Mouse (Mus musculus) CH12.LX (cell line): ENCODE results near the gene Nme6. TPM values are rescaled to one million over a fixed set of nuclear protein-coding genes. Genes with fewer than 3 reads are reported as not detected.

Source experiments
- DNase-seq: peaks from one replicate; pipeline ENCODE4 v3.0.0-alpha.2; 2013; ENCODE audit errors: extremely low read depth
- H3K27ac ChIP-seq: 2 replicates; pipeline ENCODE4 v1.5.1; 2012; ENCODE audit warnings: low read depth, mild to moderate bottlenecking, control low read depth, moderate library complexity; ENCODE audit not compliant: insufficient read depth
- H3K27me3 ChIP-seq: replicated peaks from 2 replicates; pipeline ENCODE3; 2012; ENCODE audit warnings: inconsistent platforms
- H3K36me3 ChIP-seq, 2 experiments: replicated peaks in 1 of 2; 2 replicates each; pipeline versions ENCODE3 to v1.6.1; 2012; ENCODE audit warnings: inconsistent platforms in 1 of 2, low read length in 1 of 2, mild to moderate bottlenecking in 1 of 2, mixed read lengths in 1 of 2, moderate library complexity in 1 of 2; ENCODE audit not compliant: control insufficient read depth in 1 of 2, insufficient read depth in 1 of 2
- H3K4me1 ChIP-seq, 2 experiments: 2 replicates each; pipeline ENCODE4 v1.6.1; 2012; ENCODE audit warnings: inconsistent platforms in 1 of 2, moderate library complexity in 1 of 2; ENCODE audit not compliant: insufficient read depth in 2 of 2, control insufficient read depth in 1 of 2
- H3K4me2 ChIP-seq: 2 replicates; pipeline ENCODE4 v1.6.1; 2012; ENCODE audit warnings: low read depth, mild to moderate bottlenecking, control low read depth; ENCODE audit not compliant: poor library complexity, insufficient read depth, severe bottlenecking
- H3K4me3 ChIP-seq, 3 experiments: fragments of 150-350 bp in 1 of 3; sonication (generic) in 1 of 3; replicated peaks in 1 of 3; 2 replicates each; pipeline versions ENCODE3 to v1.5.1; 2011 to 2012; ENCODE audit warnings: low read depth in 2 of 3, low read length in 2 of 3, mild to moderate bottlenecking in 2 of 3, moderate library complexity in 2 of 3, control low read depth in 1 of 3, improper control_type of control experiment in 1 of 3, inconsistent platforms in 1 of 3, mixed read lengths in 1 of 3; ENCODE audit not compliant: poor library complexity in 1 of 3
- H3K79me2 ChIP-seq: replicated peaks from 2 replicates; pipeline ENCODE4 v1.6.1; 2012; ENCODE audit warnings: mild to moderate bottlenecking, moderate library complexity; ENCODE audit not compliant: control insufficient read depth, poor library complexity, insufficient read depth, severe bottlenecking; ENCODE audit errors: extremely low read depth
- H3K9ac ChIP-seq: 2 replicates; pipeline ENCODE4 v1.6.1; 2012; ENCODE audit warnings: low read depth, mild to moderate bottlenecking, control low read depth, moderate library complexity; ENCODE audit not compliant: insufficient read depth
- H3K9me3 ChIP-seq: replicated peaks from 2 replicates; pipeline ENCODE3; 2012; ENCODE audit warnings: low read length, inconsistent platforms, mixed read lengths
- BHLHE40 ChIP-seq: IDR thresholded peaks from 2 replicates; pipeline ENCODE4 v1.6.1; 2011; ENCODE audit warnings: mild to moderate bottlenecking, low read depth, low read length, improper control_type of control experiment
- CHD1 ChIP-seq: IDR thresholded peaks from 2 replicates; pipeline ENCODE4 v1.6.1; 2012; ENCODE audit warnings: low read depth, low read length, improper control_type of control experiment, inconsistent platforms
- CHD2 ChIP-seq: IDR thresholded peaks from 2 replicates; pipeline ENCODE4 v1.6.1; 2011; ENCODE audit warnings: low read length, improper control_type of control experiment
- CTCF ChIP-seq, 2 experiments: IDR thresholded peaks in 1 of 2; conservative IDR thresholded peaks in 1 of 2; 2 replicates each; pipeline ENCODE4 v1.5.1; 2011 to 2012; ENCODE audit warnings: low read depth in 2 of 2, low read length in 2 of 2, improper control_type of control experiment in 1 of 2, inconsistent platforms in 1 of 2, mild to moderate bottlenecking in 1 of 2, moderate library complexity in 1 of 2
- E2F4 ChIP-seq: IDR thresholded peaks from 2 replicates; pipeline ENCODE4 v1.6.1; 2011; ENCODE audit warnings: low read depth, low read length, improper control_type of control experiment; ENCODE audit not compliant: insufficient replicate concordance
- ELF1 ChIP-seq: IDR thresholded peaks from 2 replicates; pipeline ENCODE4 v1.6.1; 2014; ENCODE audit warnings: low read depth, mild to moderate bottlenecking, inconsistent platforms, low read length, improper control_type of control experiment
- EP300 ChIP-seq: IDR thresholded peaks from 2 replicates; pipeline ENCODE4 v1.6.1; 2011; ENCODE audit warnings: low read length, improper control_type of control experiment
- ETS1 ChIP-seq: conservative IDR thresholded peaks from 2 replicates; pipeline ENCODE4 v1.6.1; 2012; ENCODE audit warnings: low read depth, mild to moderate bottlenecking, inconsistent platforms, low read length, improper control_type of control experiment, moderate library complexity
- GABPA ChIP-seq: IDR thresholded peaks from 2 replicates; pipeline ENCODE4 v1.6.1; 2012; ENCODE audit warnings: low read depth, low read length, improper control_type of control experiment, inconsistent platforms; ENCODE audit not compliant: insufficient replicate concordance
- HCFC1 ChIP-seq: IDR thresholded peaks from 2 replicates; pipeline ENCODE4 v1.6.1; 2012; ENCODE audit warnings: low read depth, mild to moderate bottlenecking, inconsistent platforms, low read length, improper control_type of control experiment
- IRF4 ChIP-seq: IDR thresholded peaks from 2 replicates; pipeline ENCODE4 v1.6.1; 2014; ENCODE audit warnings: low read depth, mild to moderate bottlenecking, inconsistent platforms, low read length, improper control_type of control experiment
- JUN ChIP-seq: IDR thresholded peaks from 2 replicates; pipeline ENCODE4 v1.6.1; 2011; ENCODE audit warnings: low read depth, mild to moderate bottlenecking, low read length, improper control_type of control experiment, moderate library complexity; ENCODE audit not compliant: insufficient read depth
- JUND ChIP-seq: conservative IDR thresholded peaks from 2 replicates; pipeline ENCODE4 v1.6.1; 2011; ENCODE audit warnings: low read depth, low read length, improper control_type of control experiment
- KAT2A ChIP-seq: IDR thresholded peaks from 2 replicates; pipeline ENCODE4 v1.6.1; 2012; ENCODE audit warnings: low read length, improper control_type of control experiment, inconsistent platforms; ENCODE audit not compliant: insufficient replicate concordance
- MAFK ChIP-seq: IDR thresholded peaks from 2 replicates; pipeline ENCODE4 v1.6.1; 2011; ENCODE audit warnings: low read length, improper control_type of control experiment; ENCODE audit not compliant: insufficient replicate concordance
- MAX ChIP-seq: IDR thresholded peaks from 2 replicates; pipeline ENCODE4 v1.6.1; 2011; ENCODE audit warnings: low read length, improper control_type of control experiment
- MAZ ChIP-seq: IDR thresholded peaks from 2 replicates; pipeline ENCODE4 v1.6.1; 2012; ENCODE audit warnings: low read depth, mild to moderate bottlenecking, inconsistent platforms, low read length, improper control_type of control experiment, moderate library complexity
- MEF2A ChIP-seq: IDR thresholded peaks from 2 replicates; pipeline ENCODE4 v1.6.1; 2014; ENCODE audit warnings: low read depth, mild to moderate bottlenecking, inconsistent platforms, low read length, improper control_type of control experiment, borderline replicate concordance
- MXI1 ChIP-seq: IDR thresholded peaks from 2 replicates; pipeline ENCODE4 v1.6.1; 2011; ENCODE audit warnings: mild to moderate bottlenecking, low read depth, low read length, improper control_type of control experiment
- MYC ChIP-seq: IDR thresholded peaks from 2 replicates; pipeline ENCODE4 v1.6.1; 2011; ENCODE audit warnings: low read depth, mild to moderate bottlenecking, improper control_type of control experiment, low read length
- NELFE ChIP-seq: IDR thresholded peaks from 2 replicates; pipeline ENCODE4 v1.6.1; 2011; ENCODE audit warnings: low read depth, low read length, improper control_type of control experiment
- NRF1 ChIP-seq: IDR thresholded peaks from 2 replicates; pipeline ENCODE4 v1.6.1; 2014; ENCODE audit warnings: low read depth, mild to moderate bottlenecking, inconsistent platforms, low read length, improper control_type of control experiment, moderate library complexity
- PAX5 ChIP-seq: IDR thresholded peaks from 2 replicates; pipeline ENCODE4 v1.6.1; 2012; ENCODE audit warnings: low read length, inconsistent platforms, mixed read lengths
- POLR2A ChIP-seq: IDR thresholded peaks from 2 replicates; pipeline ENCODE4 v1.6.1; 2011; ENCODE audit warnings: low read depth, mild to moderate bottlenecking, improper control_type of control experiment, low read length
- POLR2AphosphoS2 ChIP-seq: IDR thresholded peaks from 2 replicates; pipeline ENCODE4 v1.6.1; 2011; ENCODE audit warnings: low read depth, low read length, improper control_type of control experiment
- RAD21 ChIP-seq: IDR thresholded peaks from 2 replicates; pipeline ENCODE4 v1.6.1; 2011; ENCODE audit warnings: low read depth, mild to moderate bottlenecking, low read length, improper control_type of control experiment, moderate library complexity
- RCOR1 ChIP-seq: conservative IDR thresholded peaks from 2 replicates; pipeline ENCODE4 v1.6.1; 2012; ENCODE audit warnings: low read depth, mild to moderate bottlenecking, inconsistent platforms, low read length, improper control_type of control experiment
- SIN3A ChIP-seq: IDR thresholded peaks from 2 replicates; pipeline ENCODE4 v1.6.1; 2012; ENCODE audit warnings: low read length, improper control_type of control experiment, inconsistent platforms
- SMC3 ChIP-seq: IDR thresholded peaks from 2 replicates; pipeline ENCODE4 v1.6.1; 2011; ENCODE audit warnings: low read depth, low read length, improper control_type of control experiment
- TBP ChIP-seq: conservative IDR thresholded peaks from 2 replicates; pipeline ENCODE4 v1.6.1; 2011; ENCODE audit warnings: low read depth, low read length, improper control_type of control experiment
- TCF12 ChIP-seq: IDR thresholded peaks from 2 replicates; pipeline ENCODE4 v1.6.1; 2014; ENCODE audit warnings: low read depth, mild to moderate bottlenecking, inconsistent platforms, low read length, improper control_type of control experiment
- UBTF ChIP-seq: IDR thresholded peaks from 2 replicates; pipeline ENCODE4 v1.6.1; 2012; ENCODE audit warnings: low read depth, mild to moderate bottlenecking, inconsistent platforms, low read length, improper control_type of control experiment, moderate library complexity
- USF1 ChIP-seq: IDR thresholded peaks from 2 replicates; pipeline ENCODE4 v1.6.1; 2014; ENCODE audit warnings: low read depth, mild to moderate bottlenecking, inconsistent platforms, low read length, improper control_type of control experiment
- USF2 ChIP-seq: conservative IDR thresholded peaks from 2 replicates; pipeline ENCODE4 v1.6.1; 2011; ENCODE audit warnings: low read depth, low read length, improper control_type of control experiment
- ZC3H11A ChIP-seq: IDR thresholded peaks from 2 replicates; pipeline ENCODE4 v1.6.1; 2012; ENCODE audit warnings: low read depth, mild to moderate bottlenecking, inconsistent platforms, low read length, improper control_type of control experiment
- ZKSCAN1 ChIP-seq: IDR thresholded peaks from 2 replicates; pipeline ENCODE4 v1.6.1; 2012; ENCODE audit warnings: low read depth, inconsistent platforms, low read length, improper control_type of control experiment, borderline replicate concordance
- ZMIZ1 ChIP-seq: IDR thresholded peaks from 2 replicates; pipeline ENCODE4 v1.6.1; 2012; ENCODE audit warnings: low read depth, mild to moderate bottlenecking, inconsistent platforms, low read length, improper control_type of control experiment
- ZNF384 ChIP-seq: IDR thresholded peaks from 2 replicates; pipeline ENCODE4 v1.6.1; 2012; ENCODE audit warnings: low read depth, low read length, improper control_type of control experiment, inconsistent platforms
- dilution Hi-C: fragments of 300-500 bp; cut with MboI; formaldehyde crosslinking; loops from 2 replicates; pipeline ENCODE4 v1.14.3; 2020; ENCODE audit warnings: low sequenced_read_pairs; ENCODE audit not compliant: extremely low pct_unique_long_range_greater_than_20kb, extremely low pct_ligation_motif_present
- in situ Hi-C: fragments of 300-500 bp; cut with MboI; formaldehyde crosslinking; loops from 3 replicates; pipeline ENCODE4 v1.14.3; 2019; ENCODE audit warnings: low sequenced_read_pairs, low pct_ligation_motif_present, low pct_unique_long_range_greater_than_20kb, mixed read lengths
- polyA plus RNA-seq: library from polyadenylated mRNA; unstranded; fragments of >175 nt; gene quantifications from 2 replicates; pipeline ENCODE4 v1.2.1, GENCODE M21; 2012; ENCODE audit warnings: low read depth; ENCODE audit not compliant: insufficient read length
- total RNA-seq, 2 experiments: library from RNA; depleted of rRNA; stranded (reverse); fragments of 300-350 nt in 1 of 2; fragments of >200 nt in 1 of 2; gene quantifications; 2 replicates each; pipeline ENCODE4 v1.2.3; 2012 to 2014

Nme6 gene
- 73.1 and 94.1 TPM in 2 replicates for total RNA-seq (2012; rRNA removed)
- total RNA-seq (2014; rRNA removed), result 98.9 and 110 TPM in 2 replicates
- polyA plus RNA-seq, result 65.0 and 76.2 TPM in 2 replicates

GRCm38 (mm10) chr9:109832391-109833087, at the start of gene Nme6:
Gene Nme6 (plus strand): TSS chr9:109832749.
- dilution Hi-C loops (no loop called here), in situ Hi-C loops (no loop called here)
- peak within 1 kb of the TSS; percentile 88 for H3K9ac ChIP-seq
- peak within 1 kb of the TSS; percentile 59; the same call in 1 of the 2 replicates for H3K27ac ChIP-seq
- no peaks in the 10 kb centered on the region for H3K27me3 ChIP-seq
- peaks cover 0 to 15% of the 10 kb centered on the region in 2 experiments; a peak in 2 of 4 replicates for H3K4me1 ChIP-seq
- H3K36me3 ChIP-seq, result peaks cover 16 to 33% of the 10 kb centered on the region in 2 experiments
- TF ChIP-seq RCOR1 (no peak), MXI1 (peak; percentile 98), JUND (no peak), CHD2 (no peak), POLR2AphosphoS2 (peak; percentile 60; the same call in 1 of the 2 replicates), USF2 (peak; percentile 85), ETS1 (no peak), ZC3H11A (no peak), SIN3A (peak; percentile 92), TBP (peak; percentile 46; the same call in 1 of the 2 replicates), ZKSCAN1 (no peak), HCFC1 (peak; percentile 86), KAT2A (peak; percentile 64; the same call in 1 of the 2 replicates), SMC3 (no peak; the same call in 1 of the 2 replicates), CHD1 (no peak), MAX (peak; percentile 99), NELFE (peak; percentile 84), JUN (no peak), IRF4 (peak; percentile 91), ELF1 (peak; percentile 33), RAD21 (peak; percentile 46), MAZ (peak; percentile 80), MYC (peak; percentile 85), MEF2A (peak; percentile 39; the same call in 1 of the 2 replicates), UBTF (no peak), ZMIZ1 (peak; percentile 53; the same call in 1 of the 2 replicates), PAX5 (no peak), BHLHE40 (peak; percentile 88), POLR2A (peak; percentile 96), NRF1 (no peak), ZNF384 (no peak), CTCF (conservative IDR thresholded peaks at IDR 0.05 in 1 of 2, IDR thresholded peaks at IDR 0.05 in 1 of 2; ENCODE audit: low read depth in 2 of 2, low read length in 2 of 2) (peak; percentile 24 to 81), TCF12 (peak; percentile 72), MAFK (no peak), EP300 (no peak), USF1 (peak; percentile 88), GABPA (no peak), E2F4 (peak; percentile 37; the same call in 1 of the 2 replicates)
- no peaks in the 10 kb centered on the region for H3K79me2 ChIP-seq
- H3K9me3 ChIP-seq, result no peaks in the 10 kb centered on the region
- H3K4me2 ChIP-seq, result peak within 1 kb of the TSS; percentile 90
- peak; percentile 84 for DNase-seq
- peak within 1 kb of the TSS; percentile 62 to 89 (median 67) for H3K4me3 ChIP-seq
